Mouse (Mus musculus) brain, embryonic 14.5 days (tissue): ENCODE measurements around the gene Foxd2.

ENCODE experiments used
- CTCF ChIP-seq: fragments of 200-500 bp; IDR thresholded peaks from 2 replicates; pipeline ENCODE4 v1.5.1; 2012; ENCODE audit warnings: inconsistent platforms, mild to moderate bottlenecking, moderate library complexity, borderline replicate concordance; ENCODE audit not compliant: insufficient read depth, insufficient read length; ENCODE audit errors: extremely low read depth
- POLR2A ChIP-seq: fragments of 200-500 bp; IDR thresholded peaks from 2 replicates; pipeline ENCODE4 v1.6.1; 2012; ENCODE audit warnings: mild to moderate bottlenecking, inconsistent platforms, borderline replicate concordance; ENCODE audit not compliant: poor library complexity, insufficient read depth, insufficient read length, severe bottlenecking; ENCODE audit errors: extremely low read depth

DNA sequence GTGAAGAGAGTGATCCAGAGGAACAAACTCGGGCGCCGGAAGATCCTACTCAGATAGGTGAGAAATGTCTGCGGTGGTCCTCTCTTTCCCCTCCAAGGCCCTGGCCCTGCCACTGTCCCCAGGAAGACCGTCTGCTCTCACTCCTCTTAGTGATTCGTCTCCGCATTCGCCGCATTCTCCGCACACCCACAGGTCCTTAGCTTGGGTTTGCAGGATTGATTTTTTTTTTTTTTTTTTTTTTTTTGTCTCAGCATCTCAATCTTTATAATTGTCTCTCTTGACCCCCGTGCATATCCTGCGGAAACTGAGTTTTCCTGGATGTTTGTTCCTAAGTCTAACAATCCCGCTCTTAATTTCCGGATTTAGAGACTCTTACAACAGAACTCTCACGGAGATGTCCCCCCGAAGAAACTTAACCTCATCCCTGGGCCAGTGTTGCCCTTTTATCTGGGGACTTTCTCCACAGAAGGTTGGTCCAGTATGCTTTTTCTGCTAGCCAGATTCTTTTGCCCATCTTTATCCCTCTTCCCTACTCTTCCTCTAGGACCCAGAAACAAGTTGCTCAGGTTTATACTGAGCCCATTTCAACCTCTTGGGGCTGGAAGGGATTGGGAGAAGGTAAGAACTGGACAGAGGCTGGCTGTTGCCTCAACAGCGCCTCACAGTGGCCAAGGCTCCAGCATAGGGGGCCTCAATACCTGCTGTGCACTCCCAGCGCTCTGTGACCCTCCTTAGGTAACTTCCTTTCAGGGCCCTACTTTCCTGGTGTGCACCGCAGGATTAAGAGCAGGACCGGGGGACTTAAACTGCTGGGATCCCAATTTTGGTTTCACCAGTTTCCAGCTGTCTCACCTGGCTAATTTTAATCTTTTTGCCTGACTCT lies 1.2 kb upstream of the Foxd2 start:
- TF ChIP-seq POLR2A (no peak), CTCF (peak; percentile 62)
